Mouse (Mus musculus) myocyte (in vitro differentiated cells): ENCODE measurements around the gene Fam69b.

Source experiments
- MYOG ChIP-seq, 3 experiments: IDR thresholded peaks; one replicate each; pipeline ENCODE4 v1.6.1; 2011; ENCODE audit warnings: control low read depth in 2 of 3, low read depth in 2 of 3, mild to moderate bottlenecking in 2 of 3; ENCODE audit not compliant: insufficient read length in 2 of 3, control insufficient read depth in 1 of 3, insufficient read depth in 1 of 3
- POLR2A ChIP-seq: IDR thresholded peaks from one replicate; pipeline ENCODE4 v1.6.1; 2011; ENCODE audit warnings: low read depth, mild to moderate bottlenecking, control low read depth, moderate library complexity; ENCODE audit not compliant: insufficient read length
- POLR2AphosphoS2 ChIP-seq: IDR thresholded peaks from one replicate; pipeline ENCODE4 v1.6.1; 2011; ENCODE audit warnings: low read depth, control low read depth; ENCODE audit not compliant: insufficient read length
- REST ChIP-seq: IDR thresholded peaks from one replicate; pipeline ENCODE4 v1.6.1; 2011; ENCODE audit warnings: mild to moderate bottlenecking, control low read depth, moderate library complexity; ENCODE audit not compliant: insufficient read depth, insufficient read length
- TCF12 ChIP-seq: IDR thresholded peaks from one replicate; pipeline ENCODE4 v1.6.1; 2011; ENCODE audit warnings: mild to moderate bottlenecking, control low read depth; ENCODE audit not compliant: poor library complexity, insufficient read depth, severe bottlenecking

- no peak for TF ChIP-seq POLR2A
- no peak for TF ChIP-seq POLR2AphosphoS2
- TF ChIP-seq TCF12: no peak
- TF ChIP-seq MYOG (IDR thresholded peaks at IDR 0.05; ENCODE audit: control insufficient read depth in 1 of 3, insufficient read depth in 1 of 3, insufficient read length in 2 of 3, low read depth in 2 of 3): no peak
- no peak for TF ChIP-seq REST
Observed at GRCm38 (mm10) chr2:26600664-26601063, 27.6 kb upstream of the Fam69b start.
